8 mouse cellular contexts compared by ENCODE assay signal in genomic region chr6:21215491-21216191, GRCm38 (mm10). TPM values are rescaled to one million over a fixed set of nuclear protein-coding genes. Genes with fewer than 3 reads are reported as not detected.
DNase-seq lines count a peak whose midpoint lies in the region; ATAC-seq lines count a peak whose summit lies in the region.

Kcnd2 (plus strand) TSS chr6:21215503.

- H3K27ac ChIP-seq in neural tube, embryonic 13.5 days (replicated peaks) = peak within 1 kb of the TSS; percentile 90

- WGBS in neural tube, embryonic 13.5 days = 9% methylated on average over 34 of the region's 34 CpGs

- peak; percentile 25 for ATAC-seq in neural tube, embryonic 13.5 days (ENCODE audit: low read depth)

- H3K27me3 ChIP-seq in neural tube, embryonic 13.5 days = 0 out of 2 replicates have a peak, but pooled peaks cover 7% of the 10 kb centered on the region

- H3K4me2 ChIP-seq in neural tube, embryonic 13.5 days = peak within 1 kb of the TSS; percentile 86

- DNase-seq in heart, adult 11 months = peak; percentile 87
- DNase-seq in heart, postnatal 10 days = no peak
- DNase-seq in brain, adult 2 months (ENCODE audit: low read depth, low spot score) = peak; percentile 55
- DNase-seq in heart, adult 8-10 months (ENCODE audit: low spot score) = no peak
- DNase-seq in left cerebral cortex, adult 8-10 months (ENCODE audit: low spot score in 2 of 2) = no peak
- DNase-seq in thymus, postnatal 14 days = no peak
- no peak for DNase-seq in B cell, adult 2 months

- H3K4me3 ChIP-seq in neural tube, embryonic 13.5 days = peak within 1 kb of the TSS; percentile 85

- intact Hi-C loops in heart, postnatal 10 days (cut with DNase I) = loop anchor here (5.0 to 10.0 kb wide), 2 partner anchors 317 to 471 kb away; no protein-coding TSS in a partner anchor

- peaks cover 6% of the 10 kb centered on the region; the same call in 1 of the 2 replicates for H3K4me1 ChIP-seq in neural tube, embryonic 13.5 days (replicated peaks)

- no peaks in the 10 kb centered on the region for H3K9me3 ChIP-seq in neural tube, embryonic 13.5 days

- H3K36me3 ChIP-seq in neural tube, embryonic 13.5 days = no peaks in the 10 kb centered on the region

- H3K9ac ChIP-seq in neural tube, embryonic 13.5 days = peak within 1 kb of the TSS; percentile 88

RNA-seq across cellular contexts. Expression of gene Kcnd2, which starts in this region (rescaled TPM):
- total RNA-seq in heart, postnatal 10 days (2021) = 1 to 10 TPM; 6.4 TPM
- total RNA-seq in heart, adult 8-10 months (2022) = 10 to 100 TPM; 13.6 to 16.7 (median 14.6) TPM
- total RNA-seq in left cerebral cortex, adult 8-10 months (2022) = 10 to 100 TPM; 72.6 to 92.4 (median 81.1) TPM
- 14.7 and 14.8 TPM in 2 replicates for polyA plus RNA-seq in neural tube, embryonic 13.5 days (2015; fragmentation: Nextera tagmentation; extraction: Ambion mirVana)

Comparison
In these comparisons a context has a peak if more than half of its experiments do, and no peak if none do; other contexts are left out.
1. RNA of gene Kcnd2 (total RNA-seq): 72.6 to 92.4 TPM in left cerebral cortex, adult 8-10 months; 13.6 to 16.7 TPM in heart, adult 8-10 months and 6.4 TPM in heart, postnatal 10 days; every median in the first group is over 4 times any median in the second.
2. DNase-seq: peak in heart, adult 11 months (single experiment) and brain, adult 2 months (single experiment); none in heart, postnatal 10 days (0 of 2), heart, adult 8-10 months (single experiment), left cerebral cortex, adult 8-10 months (0 of 2), thymus, postnatal 14 days (single experiment) and B cell, adult 2 months (0 of 2).